Mouse (Mus musculus): ENCODE measurements at regions not wholly inside any gene's neighbourhood (a gene's known extent, or its start where the extent isn't known, plus 50 kb on each side); places are given as distances from the start of the nearest gene placed in this dataset.
"Not testable (repeated sequence)": the region's sequence is repeated elsewhere in the genome, so short reads cannot be mapped to it uniquely, and the experiment has no call there.

DNA sequence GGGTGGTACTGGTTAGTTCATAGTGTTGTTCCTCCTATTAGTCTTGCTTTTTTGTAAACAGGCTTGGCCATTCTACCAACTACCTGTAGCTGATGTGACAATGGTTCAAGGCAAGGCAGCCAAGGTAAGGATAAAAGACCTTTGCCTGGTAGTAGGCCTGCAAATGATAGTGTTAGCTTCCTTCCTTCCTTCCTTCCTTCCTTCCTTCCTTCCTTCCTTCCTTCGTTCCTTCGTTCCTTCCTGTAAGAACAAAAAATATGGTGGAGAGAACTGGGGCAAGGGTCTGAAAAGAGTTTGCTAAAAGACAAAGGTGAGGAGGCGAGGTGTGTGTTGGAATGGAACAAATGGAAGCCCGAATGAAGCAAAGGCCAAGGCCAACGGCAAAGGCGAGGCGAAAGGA, 84.8 kb upstream of the Ezh2 start:
- H3K4me3 ChIP-seq (ENCODE audit: low read length); H3K4me1 ChIP-seq (ENCODE audit: control insufficient read depth, insufficient read depth, low read length); H3K9me3 ChIP-seq (replicated peaks; ENCODE audit: control insufficient read depth, low read length); H3K27me3 ChIP-seq (ENCODE audit: control insufficient read depth, insufficient read depth, low read length); H3K9ac ChIP-seq (ENCODE audit: low read length); ATAC-seq (replicated peaks; ENCODE audit: extremely low read depth, insufficient read depth, low FRiP score); H3K27ac ChIP-seq (ENCODE audit: low read length); H3K36me3 ChIP-seq (ENCODE audit: control insufficient read depth, insufficient read depth); H3K4me2 ChIP-seq (ENCODE audit: low read depth, low read length): not testable (repeated sequence)
- 79% methylated on average over 2 of the region's 7 CpGs for WGBS

GRCm38 (mm10) chr6:47672741-47673140, 77.6 kb upstream of the Ezh2 start:
- not testable (repeated sequence) for ATAC-seq (replicated peaks; ENCODE audit: extremely low read depth, insufficient read depth, low FRiP score)
- peak overlapping the region; percentile 55 for H3K4me2 ChIP-seq (ENCODE audit: low read depth, low read length)

DNA sequence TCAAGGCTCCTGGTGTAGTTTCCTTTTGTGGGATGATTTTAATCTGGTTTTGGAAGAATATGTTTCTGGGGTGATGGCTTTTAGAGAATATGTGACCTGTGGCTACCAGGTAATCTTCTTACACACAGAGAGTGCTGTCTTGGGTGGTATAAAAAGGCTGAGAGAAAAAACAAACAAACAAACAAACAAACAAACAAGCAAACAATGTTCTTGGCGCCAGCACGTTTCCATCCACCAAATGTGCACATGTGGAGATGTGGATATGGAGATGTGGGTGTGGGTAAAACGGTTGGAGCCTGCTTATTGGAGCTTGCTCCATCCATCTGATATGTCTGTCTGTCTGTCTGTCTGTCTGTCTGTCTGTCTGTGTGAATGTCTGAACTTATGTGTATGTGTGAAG, 57.7 kb upstream of the Ezh2 start:
- not testable (repeated sequence) for H3K36me3 ChIP-seq (ENCODE audit: control insufficient read depth, insufficient read depth); H3K4me2 ChIP-seq (ENCODE audit: low read depth, low read length); H3K4me3 ChIP-seq (ENCODE audit: low read length); H3K27me3 ChIP-seq (ENCODE audit: control insufficient read depth, insufficient read depth, low read length); H3K27ac ChIP-seq (ENCODE audit: low read length); ATAC-seq (replicated peaks; ENCODE audit: extremely low read depth, insufficient read depth, low FRiP score); H3K9ac ChIP-seq (ENCODE audit: low read length); H3K9me3 ChIP-seq (replicated peaks; ENCODE audit: control insufficient read depth, low read length); H3K4me1 ChIP-seq (ENCODE audit: control insufficient read depth, insufficient read depth, low read length)
- WGBS: 53% methylated on average over 2 of the region's 3 CpGs

More at GRCm38 (mm10) chr6:47672741-47673140, 77.6 kb upstream of the Ezh2 start:
- H3K4me3 ChIP-seq (ENCODE audit: low read length): peak overlapping the region; percentile 35
- H3K27ac ChIP-seq (ENCODE audit: low read length); H3K9ac ChIP-seq (ENCODE audit: low read length); H3K4me1 ChIP-seq (ENCODE audit: control insufficient read depth, insufficient read depth, low read length); H3K27me3 ChIP-seq (ENCODE audit: control insufficient read depth, insufficient read depth, low read length); H3K9me3 ChIP-seq (replicated peaks; ENCODE audit: control insufficient read depth, low read length); H3K36me3 ChIP-seq (ENCODE audit: control insufficient read depth, insufficient read depth): not testable (repeated sequence)
- 5% methylated on average over 6 of the region's 33 CpGs for WGBS

- H3K4me1 ChIP-seq (ENCODE audit: control insufficient read depth, insufficient read depth, low read length); H3K9me3 ChIP-seq (replicated peaks; ENCODE audit: control insufficient read depth, low read length); H3K36me3 ChIP-seq (ENCODE audit: control insufficient read depth, insufficient read depth); H3K27me3 ChIP-seq (ENCODE audit: control insufficient read depth, insufficient read depth, low read length); H3K27ac ChIP-seq (ENCODE audit: low read length): not testable (repeated sequence)
- peak overlapping the region; percentile 80 for H3K9ac ChIP-seq (ENCODE audit: low read length)
- peak; percentile 37 for ATAC-seq (replicated peaks; ENCODE audit: extremely low read depth, insufficient read depth, low FRiP score)
- WGBS: under 1% methylated on average over 22 of the region's 23 CpGs
- H3K4me2 ChIP-seq (ENCODE audit: low read depth, low read length): peak overlapping the region; percentile 94
- peak overlapping the region; percentile 87 for H3K4me3 ChIP-seq (ENCODE audit: low read length)
Measured at GRCm38 (mm10) chr6:47651385-47651718, 56.2 kb upstream of the Ezh2 start.

DNA sequence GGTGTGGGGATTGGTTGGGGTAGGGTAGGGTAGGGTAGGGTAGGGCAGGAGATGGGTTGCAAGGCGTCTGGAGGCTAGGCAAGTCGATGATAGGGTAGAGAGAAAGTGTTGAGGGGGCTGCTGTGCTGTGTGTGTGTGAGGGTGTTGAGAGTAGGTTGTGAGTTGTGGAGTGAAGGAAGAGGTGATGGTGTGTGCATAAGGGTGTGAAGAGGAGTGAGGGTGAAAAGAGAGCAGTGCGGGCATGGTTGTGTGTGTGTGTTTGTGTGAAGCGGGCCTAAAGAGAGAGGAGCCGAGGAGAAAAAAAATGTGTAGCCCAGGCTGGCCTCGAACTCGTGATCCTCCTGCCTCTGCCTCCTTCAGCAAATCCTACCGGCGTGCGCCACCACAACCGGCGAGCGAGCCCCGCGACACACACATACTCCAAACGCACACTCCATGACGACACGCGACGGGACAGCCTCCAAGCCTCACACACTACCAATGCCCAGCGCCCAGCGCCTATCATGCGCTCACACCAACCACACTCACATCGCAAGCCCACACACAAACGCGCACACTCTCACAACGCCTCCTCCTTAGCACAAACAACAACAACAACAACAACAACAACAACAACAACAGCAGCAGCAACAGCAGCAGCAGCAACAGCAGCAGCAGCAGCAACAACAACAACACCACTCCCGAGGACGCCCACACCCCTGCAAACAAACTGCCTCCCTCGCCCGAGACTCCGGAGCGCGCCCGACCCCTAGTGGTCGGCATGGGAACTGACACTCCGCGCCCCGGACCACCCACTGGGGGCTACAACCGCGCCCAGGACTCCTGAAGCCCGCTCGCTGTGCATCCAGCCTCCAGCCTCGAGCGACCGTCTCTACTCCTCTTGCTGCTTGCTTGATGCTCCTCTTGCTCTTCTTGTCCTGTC, 55.6 kb upstream of the Ezh2 start:
- peak overlapping the region; percentile 87 for H3K4me3 ChIP-seq (ENCODE audit: low read length)
- no peak overlapping the region; the same call in 1 of the 2 replicates for H3K27ac ChIP-seq (ENCODE audit: low read length)
- H3K4me2 ChIP-seq (ENCODE audit: low read depth, low read length): peak overlapping the region; percentile 94
- no peaks in the 10 kb centered on the region for H3K27me3 ChIP-seq (ENCODE audit: control insufficient read depth, insufficient read depth, low read length)
- no peaks in the 10 kb centered on the region for H3K9me3 ChIP-seq (replicated peaks; ENCODE audit: control insufficient read depth, low read length)
- WGBS: 4% methylated on average over 46 of the region's 46 CpGs
- H3K9ac ChIP-seq (ENCODE audit: low read length): peak overlapping the region; percentile 80
- H3K4me1 ChIP-seq (ENCODE audit: control insufficient read depth, insufficient read depth, low read length): no peaks in the 10 kb centered on the region
- ATAC-seq (replicated peaks; ENCODE audit: extremely low read depth, insufficient read depth, low FRiP score): peak; percentile 95
- H3K36me3 ChIP-seq (ENCODE audit: control insufficient read depth, insufficient read depth): no peaks in the 10 kb centered on the region

GRCm38 (mm10) chr6:47649961-47650360, 54.8 kb upstream of the Ezh2 start:
- no peaks in the 10 kb centered on the region for H3K27me3 ChIP-seq (ENCODE audit: control insufficient read depth, insufficient read depth, low read length)
- H3K4me3 ChIP-seq (ENCODE audit: low read length): no peak overlapping the region
- ATAC-seq (replicated peaks; ENCODE audit: extremely low read depth, insufficient read depth, low FRiP score): no peak
- no peaks in the 10 kb centered on the region for H3K36me3 ChIP-seq (ENCODE audit: control insufficient read depth, insufficient read depth)
- 83% methylated on average over 6 of the region's 6 CpGs for WGBS
- H3K9ac ChIP-seq (ENCODE audit: low read length): no peak overlapping the region
- H3K4me1 ChIP-seq (ENCODE audit: control insufficient read depth, insufficient read depth, low read length): no peaks in the 10 kb centered on the region
- H3K27ac ChIP-seq (ENCODE audit: low read length): no peak overlapping the region
- no peaks in the 10 kb centered on the region for H3K9me3 ChIP-seq (replicated peaks; ENCODE audit: control insufficient read depth, low read length)
- no peak overlapping the region for H3K4me2 ChIP-seq (ENCODE audit: low read depth, low read length)

- Histone ChIP-seq H3K9ac (ENCODE audit: low read length) (no peak overlapping the region), H3K36me3 (ENCODE audit: control insufficient read depth, insufficient read depth) (no peaks in the 10 kb centered on the region), H3K27me3 (ENCODE audit: control insufficient read depth, insufficient read depth, low read length) (no peaks in the 10 kb centered on the region), H3K4me3 (ENCODE audit: low read length) (no peak overlapping the region), H3K4me1 (ENCODE audit: control insufficient read depth, insufficient read depth, low read length) (no peaks in the 10 kb centered on the region), H3K9me3 (replicated peaks; ENCODE audit: control insufficient read depth, low read length) (no peaks in the 10 kb centered on the region), H3K27ac (ENCODE audit: low read length) (no peak overlapping the region), H3K4me2 (ENCODE audit: low read depth, low read length) (no peak overlapping the region)
- 65% methylated on average over 5 of the region's 5 CpGs for WGBS
- no peak for ATAC-seq (replicated peaks; ENCODE audit: extremely low read depth, insufficient read depth, low FRiP score)
Measured at GRCm38 (mm10) chr6:47649451-47649931, 54.4 kb upstream of the Ezh2 start.

GRCm38 (mm10) chr6:47648899-47649298, 53.8 kb upstream of the Ezh2 start:
- no peak overlapping the region for H3K27ac ChIP-seq (ENCODE audit: low read length)
- H3K36me3 ChIP-seq (ENCODE audit: control insufficient read depth, insufficient read depth): no peaks in the 10 kb centered on the region
- H3K4me3 ChIP-seq (ENCODE audit: low read length): no peak overlapping the region
- H3K9ac ChIP-seq (ENCODE audit: low read length): no peak overlapping the region
- ATAC-seq (replicated peaks; ENCODE audit: extremely low read depth, insufficient read depth, low FRiP score): no peak
- WGBS: 74% methylated on average over 5 of the region's 5 CpGs
- 0 out of 2 replicates have a peak, but pooled peaks cover 2% of the 10 kb centered on the region for H3K27me3 ChIP-seq (ENCODE audit: control insufficient read depth, insufficient read depth, low read length)
- H3K4me2 ChIP-seq (ENCODE audit: low read depth, low read length): no peak overlapping the region
- no peaks in the 10 kb centered on the region for H3K9me3 ChIP-seq (replicated peaks; ENCODE audit: control insufficient read depth, low read length)
- H3K4me1 ChIP-seq (ENCODE audit: control insufficient read depth, insufficient read depth, low read length): no peaks in the 10 kb centered on the region

GRCm38 (mm10) chr6:47648316-47648715, 53.2 kb upstream of the Ezh2 start:
- ATAC-seq (replicated peaks; ENCODE audit: extremely low read depth, insufficient read depth, low FRiP score): no peak
- 0 out of 2 replicates have a peak, but pooled peaks cover 2% of the 10 kb centered on the region for H3K27me3 ChIP-seq (ENCODE audit: control insufficient read depth, insufficient read depth, low read length)
- no peaks in the 10 kb centered on the region for H3K36me3 ChIP-seq (ENCODE audit: control insufficient read depth, insufficient read depth)
- no peak overlapping the region for H3K4me3 ChIP-seq (ENCODE audit: low read length)
- 85% methylated on average over 7 of the region's 7 CpGs for WGBS
- H3K4me1 ChIP-seq (ENCODE audit: control insufficient read depth, insufficient read depth, low read length): no peaks in the 10 kb centered on the region
- no peaks in the 10 kb centered on the region for H3K9me3 ChIP-seq (replicated peaks; ENCODE audit: control insufficient read depth, low read length)
- H3K4me2 ChIP-seq (ENCODE audit: low read depth, low read length): no peak overlapping the region
- H3K27ac ChIP-seq (ENCODE audit: low read length): no peak overlapping the region
- H3K9ac ChIP-seq (ENCODE audit: low read length): no peak overlapping the region

Data from heart, embryonic 16.5 days (tissue).